Mouse (Mus musculus): ENCODE measurements around the gene Rnf207. TPM values are rescaled to one million over a fixed set of nuclear protein-coding genes. Genes with fewer than 3 reads are reported as not detected.

Gene Rnf207
- polyA plus RNA-seq, 1 experiment from 2014 or later: 2.4 TPM

GRCm38 (mm10) chr4:152321464-152321863 is 2.7 kb upstream of the Rnf207 start:
- Histone ChIP-seq H3K4me1 (ENCODE audit: control insufficient read depth, insufficient read depth, low read length) (peaks cover 1% of the 10 kb centered on the region; the same call in 1 of the 2 replicates), H3K9me3 (replicated peaks; ENCODE audit: control insufficient read depth, low read length) (no peaks in the 10 kb centered on the region), H3K27me3 (replicated peaks; ENCODE audit: control insufficient read depth, insufficient read depth, low read length) (peaks cover 22% of the 10 kb centered on the region), H3K9ac (ENCODE audit: low read length) (no peak overlapping the region), H3K36me3 (ENCODE audit: control insufficient read depth, insufficient read depth, low read length) (no peaks in the 10 kb centered on the region), H3K4me2 (ENCODE audit: low read length) (no peak overlapping the region), H3K27ac (ENCODE audit: low read depth, low read length) (no peak overlapping the region), H3K4me3 (ENCODE audit: low read depth, low read length) (no peak overlapping the region)
- ATAC-seq (no peak), DNase-seq (ENCODE audit: low spot score) (no peak)
- 63% methylated on average over 5 of the region's 5 CpGs for WGBS

GRCm38 (mm10) chr4:152317631-152318033 is 1.2 kb downstream of the Rnf207 start:
- no peak overlapping the region for H3K4me3 ChIP-seq (ENCODE audit: low read depth, low read length)
- H3K27ac ChIP-seq (ENCODE audit: low read depth, low read length): no peak overlapping the region
- 74% methylated on average over 6 of the region's 6 CpGs for WGBS
- DNase-seq (ENCODE audit: low spot score) (no peak), ATAC-seq (no peak)
- H3K4me2 ChIP-seq (ENCODE audit: low read length): no peak overlapping the region
- peaks cover 7% of the 10 kb centered on the region for H3K4me1 ChIP-seq (ENCODE audit: control insufficient read depth, insufficient read depth, low read length)
- H3K9ac ChIP-seq (ENCODE audit: low read length): no peak overlapping the region
- H3K9me3 ChIP-seq (replicated peaks; ENCODE audit: control insufficient read depth, low read length): no peaks in the 10 kb centered on the region
- no peaks in the 10 kb centered on the region for H3K36me3 ChIP-seq (ENCODE audit: control insufficient read depth, insufficient read depth, low read length)
- H3K27me3 ChIP-seq (replicated peaks; ENCODE audit: control insufficient read depth, insufficient read depth, low read length): peaks cover 59% of the 10 kb centered on the region

GRCm38 (mm10) chr4:152315498-152316213 is 3.1 kb downstream of the Rnf207 start:
- Histone ChIP-seq H3K27ac (ENCODE audit: low read depth, low read length) (no peak overlapping the region), H3K4me3 (ENCODE audit: low read depth, low read length) (peak overlapping the region; percentile 22), H3K4me2 (ENCODE audit: low read length) (peak overlapping the region; percentile 44), H3K4me1 (ENCODE audit: control insufficient read depth, insufficient read depth, low read length) (peaks cover 7% of the 10 kb centered on the region), H3K27me3 (replicated peaks; ENCODE audit: control insufficient read depth, insufficient read depth, low read length) (peaks cover 79% of the 10 kb centered on the region), H3K36me3 (ENCODE audit: control insufficient read depth, insufficient read depth, low read length) (no peaks in the 10 kb centered on the region), H3K9me3 (replicated peaks; ENCODE audit: control insufficient read depth, low read length) (no peaks in the 10 kb centered on the region), H3K9ac (ENCODE audit: low read length) (0 out of 2 replicates have a peak overlapping the region, but pooled peaks have one; percentile 25)
- ATAC-seq: no peak
- under 1% methylated on average over 43 of the region's 43 CpGs for WGBS
- DNase-seq (ENCODE audit: low spot score): no peak

- Histone ChIP-seq H3K4me2 (ENCODE audit: low read length) (no peak overlapping the region), H3K36me3 (ENCODE audit: control insufficient read depth, insufficient read depth, low read length) (peaks cover 2% of the 10 kb centered on the region; the same call in 1 of the 2 replicates), H3K4me1 (ENCODE audit: control insufficient read depth, insufficient read depth, low read length) (peaks cover 7% of the 10 kb centered on the region), H3K9me3 (replicated peaks; ENCODE audit: control insufficient read depth, low read length) (no peaks in the 10 kb centered on the region), H3K27me3 (replicated peaks; ENCODE audit: control insufficient read depth, insufficient read depth, low read length) (peaks cover 78% of the 10 kb centered on the region), H3K4me3 (ENCODE audit: low read depth, low read length) (no peak overlapping the region), H3K27ac (ENCODE audit: low read depth, low read length) (no peak overlapping the region), H3K9ac (ENCODE audit: low read length) (no peak overlapping the region)
- DNase-seq (ENCODE audit: low spot score): peak; percentile 55
- 0 out of 2 replicates have a peak, but pooled peaks have one; percentile 45 for ATAC-seq
Measured at GRCm38 (mm10) chr4:152313934-152314333, 4.9 kb downstream of the Rnf207 start.

GRCm38 (mm10) chr4:152313211-152313632 is 5.6 kb downstream of the Rnf207 start:
- DNase-seq (ENCODE audit: low spot score): no peak

GRCm38 (mm10) chr4:152312186-152312585 is 6.6 kb downstream of the Rnf207 start:
- Histone ChIP-seq H3K4me1 (ENCODE audit: control insufficient read depth, insufficient read depth, low read length) (peaks cover 7% of the 10 kb centered on the region), H3K4me2 (ENCODE audit: low read length) (peak overlapping the region; percentile 12; the same call in 1 of the 2 replicates), H3K9me3 (replicated peaks; ENCODE audit: control insufficient read depth, low read length) (no peaks in the 10 kb centered on the region), H3K27me3 (replicated peaks; ENCODE audit: control insufficient read depth, insufficient read depth, low read length) (peaks cover 61% of the 10 kb centered on the region), H3K27ac (ENCODE audit: low read depth, low read length) (no peak overlapping the region), H3K4me3 (ENCODE audit: low read depth, low read length) (0 out of 2 replicates have a peak overlapping the region, but pooled peaks have one; percentile 24), H3K9ac (ENCODE audit: low read length) (no peak overlapping the region), H3K36me3 (ENCODE audit: control insufficient read depth, insufficient read depth, low read length) (peaks cover 11% of the 10 kb centered on the region; the same call in 1 of the 2 replicates)
- ATAC-seq (no peak), DNase-seq (ENCODE audit: low spot score) (no peak)
- WGBS: 2% methylated on average over 14 of the region's 14 CpGs

More at GRCm38 (mm10) chr4:152313211-152313632, 5.6 kb downstream of the Rnf207 start:
- Histone ChIP-seq H3K9me3 (replicated peaks; ENCODE audit: control insufficient read depth, low read length) (no peaks in the 10 kb centered on the region), H3K36me3 (ENCODE audit: control insufficient read depth, insufficient read depth, low read length) (peaks cover 7% of the 10 kb centered on the region; the same call in 1 of the 2 replicates), H3K9ac (ENCODE audit: low read length) (peak overlapping the region; percentile 29; the same call in 1 of the 2 replicates), H3K27me3 (replicated peaks; ENCODE audit: control insufficient read depth, insufficient read depth, low read length) (peaks cover 71% of the 10 kb centered on the region), H3K4me1 (ENCODE audit: control insufficient read depth, insufficient read depth, low read length) (peaks cover 7% of the 10 kb centered on the region), H3K27ac (ENCODE audit: low read depth, low read length) (no peak overlapping the region), H3K4me2 (ENCODE audit: low read length) (peak overlapping the region; percentile 49), H3K4me3 (ENCODE audit: low read depth, low read length) (peak overlapping the region; percentile 24)
- 1% methylated on average over 29 of the region's 29 CpGs for WGBS
- peak; percentile 32 for ATAC-seq

GRCm38 (mm10) chr4:152307542-152307941 is 11.3 kb downstream of the Rnf207 start:
- Histone ChIP-seq H3K4me1 (ENCODE audit: control insufficient read depth, insufficient read depth, low read length) (no peaks in the 10 kb centered on the region), H3K36me3 (ENCODE audit: control insufficient read depth, insufficient read depth, low read length) (peaks cover 36% of the 10 kb centered on the region), H3K9ac (ENCODE audit: low read length) (no peak overlapping the region), H3K27ac (ENCODE audit: low read depth, low read length) (no peak overlapping the region), H3K4me3 (ENCODE audit: low read depth, low read length) (no peak overlapping the region), H3K27me3 (replicated peaks; ENCODE audit: control insufficient read depth, insufficient read depth, low read length) (peaks cover 19% of the 10 kb centered on the region), H3K4me2 (ENCODE audit: low read length) (no peak overlapping the region), H3K9me3 (replicated peaks; ENCODE audit: control insufficient read depth, low read length) (no peaks in the 10 kb centered on the region)
- WGBS: 90% methylated on average over 9 of the region's 9 CpGs
- ATAC-seq (no peak), DNase-seq (ENCODE audit: low spot score) (no peak)

- no peak overlapping the region for H3K4me2 ChIP-seq (ENCODE audit: low read length)
- H3K36me3 ChIP-seq (ENCODE audit: control insufficient read depth, insufficient read depth, low read length): peaks cover 50% of the 10 kb centered on the region
- no peak for ATAC-seq
- H3K9ac ChIP-seq (ENCODE audit: low read length): no peak overlapping the region
- no peak overlapping the region for H3K4me3 ChIP-seq (ENCODE audit: low read depth, low read length)
- 88% methylated on average over 6 of the region's 6 CpGs for WGBS
- no peaks in the 10 kb centered on the region for H3K4me1 ChIP-seq (ENCODE audit: control insufficient read depth, insufficient read depth, low read length)
- no peak overlapping the region for H3K27ac ChIP-seq (ENCODE audit: low read depth, low read length)
- peaks cover 4% of the 10 kb centered on the region; the same call in 1 of the 2 replicates for H3K27me3 ChIP-seq (replicated peaks; ENCODE audit: control insufficient read depth, insufficient read depth, low read length)
- no peak for DNase-seq (ENCODE audit: low spot score)
- H3K9me3 ChIP-seq (replicated peaks; ENCODE audit: control insufficient read depth, low read length): no peaks in the 10 kb centered on the region
Measured at GRCm38 (mm10) chr4:152305991-152306390, 12.8 kb downstream of the Rnf207 start.

GRCm38 (mm10) chr4:152304685-152305084 is 14.1 kb downstream of the Rnf207 start:
- Histone ChIP-seq H3K27me3 (replicated peaks; ENCODE audit: control insufficient read depth, insufficient read depth, low read length) (no peaks in the 10 kb centered on the region), H3K9me3 (replicated peaks; ENCODE audit: control insufficient read depth, low read length) (no peaks in the 10 kb centered on the region), H3K36me3 (ENCODE audit: control insufficient read depth, insufficient read depth, low read length) (peaks cover 58% of the 10 kb centered on the region), H3K4me2 (ENCODE audit: low read length) (no peak overlapping the region), H3K4me1 (ENCODE audit: control insufficient read depth, insufficient read depth, low read length) (no peaks in the 10 kb centered on the region), H3K4me3 (ENCODE audit: low read depth, low read length) (no peak overlapping the region), H3K9ac (ENCODE audit: low read length) (no peak overlapping the region), H3K27ac (ENCODE audit: low read depth, low read length) (no peak overlapping the region)
- 89% methylated on average over 6 of the region's 6 CpGs for WGBS
- ATAC-seq: no peak
- DNase-seq (ENCODE audit: low spot score): no peak

Data from forebrain, embryonic 14.5 days (tissue).